Mouse (Mus musculus): ENCODE data around the gene Rbp7. TPM values are rescaled to one million over a fixed set of nuclear protein-coding genes. Genes with fewer than 3 reads are reported as not detected.

The Rbp7 gene
- polyA plus RNA-seq, 1 experiment from 2014 or later = 0.41 TPM

DNA sequence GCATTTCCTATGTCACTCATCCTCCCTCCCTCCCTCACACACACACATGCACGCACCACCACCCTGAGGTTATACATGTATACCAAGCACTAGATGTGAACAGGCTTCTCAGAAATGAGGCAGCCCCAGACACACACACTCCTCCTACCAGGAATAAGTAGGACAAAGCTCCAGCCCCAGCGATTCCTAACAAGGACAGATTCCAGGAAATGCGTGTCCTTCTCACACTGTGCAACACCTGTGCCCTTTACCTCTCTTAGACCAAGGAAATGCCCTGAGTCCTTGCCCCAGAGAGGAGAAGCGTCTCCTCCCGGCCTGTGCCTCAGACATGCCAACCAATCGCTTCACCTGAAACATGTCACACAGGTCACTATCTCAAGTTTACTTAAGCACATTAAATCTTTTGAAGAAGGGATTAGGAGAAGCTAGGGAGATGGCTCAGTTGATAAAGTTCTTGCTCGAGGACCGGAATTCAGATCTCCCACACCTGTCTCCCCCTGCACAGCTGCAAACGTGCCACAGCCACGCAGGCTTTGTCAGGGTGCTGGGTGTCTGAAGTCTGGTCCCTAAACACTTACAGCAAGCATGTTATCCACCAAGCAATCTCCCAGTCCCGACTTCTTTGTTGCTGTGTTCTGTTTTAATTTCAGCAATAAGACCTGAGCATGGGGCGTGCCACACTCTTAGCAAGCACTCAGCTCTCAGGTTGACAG, 53.7 kb downstream of the Rbp7 start:
- 79% methylated on average over 12 of the region's 12 CpGs for WGBS
- no peak overlapping the region for H3K9ac ChIP-seq
- H3K27ac ChIP-seq = no peak overlapping the region
- no peak for ATAC-seq (ENCODE audit: low FRiP score, low read depth)
- H3K27me3 ChIP-seq = no peaks in the 10 kb centered on the region
- no peak overlapping the region for H3K4me3 ChIP-seq
- peaks cover 51% of the 10 kb centered on the region for H3K4me1 ChIP-seq
- H3K36me3 ChIP-seq = peaks cover 26% of the 10 kb centered on the region
- H3K9me3 ChIP-seq = no peaks in the 10 kb centered on the region
- no peak overlapping the region for H3K4me2 ChIP-seq (replicated peaks)

Other genes starting within 250 kb of the Rbp7 start
- 49.2 and 50.2 TPM in 2 replicates for gene Kif1b, start 147.3 kb downstream of the Rbp7 start, polyA plus RNA-seq (2015; fragmentation: Nextera tagmentation; extraction: Ambion mirVana)
- 47.5 and 53.9 TPM in 2 replicates for gene Ube4b, start 28.2 kb downstream of the Rbp7 start, polyA plus RNA-seq (2015; fragmentation: Nextera tagmentation; extraction: Ambion mirVana)
- 0.55 and 0.99 TPM in 2 replicates for gene Tmem274, start 22.4 kb upstream of the Rbp7 start, polyA plus RNA-seq (2015; fragmentation: Nextera tagmentation; extraction: Ambion mirVana)
- gene Nmnat1, start 30.2 kb upstream of the Rbp7 start, polyA plus RNA-seq (2015; fragmentation: Nextera tagmentation; extraction: Ambion mirVana) = 10.5 and 12.4 TPM in 2 replicates
- gene Lzic, start 30.3 kb upstream of the Rbp7 start, polyA plus RNA-seq (2015; fragmentation: Nextera tagmentation; extraction: Ambion mirVana) = 55.8 and 62.5 TPM in 2 replicates
- 80.3 and 83.9 TPM in 2 replicates for gene Ctnnbip1, start 63.3 kb upstream of the Rbp7 start, polyA plus RNA-seq (2015; fragmentation: Nextera tagmentation; extraction: Ambion mirVana)
- 45.2 and 48.1 TPM in 2 replicates for gene Clstn1, start 131.5 kb upstream of the Rbp7 start, polyA plus RNA-seq (2015; fragmentation: Nextera tagmentation; extraction: Ambion mirVana)
- gene Pik3cd, start 247.6 kb upstream of the Rbp7 start, polyA plus RNA-seq (2015; fragmentation: Nextera tagmentation; extraction: Ambion mirVana) = 4.7 and 5.0 TPM in 2 replicates